Mouse (Mus musculus): ENCODE results near the gene Osbp2.

The Osbp2 gene

DNA sequence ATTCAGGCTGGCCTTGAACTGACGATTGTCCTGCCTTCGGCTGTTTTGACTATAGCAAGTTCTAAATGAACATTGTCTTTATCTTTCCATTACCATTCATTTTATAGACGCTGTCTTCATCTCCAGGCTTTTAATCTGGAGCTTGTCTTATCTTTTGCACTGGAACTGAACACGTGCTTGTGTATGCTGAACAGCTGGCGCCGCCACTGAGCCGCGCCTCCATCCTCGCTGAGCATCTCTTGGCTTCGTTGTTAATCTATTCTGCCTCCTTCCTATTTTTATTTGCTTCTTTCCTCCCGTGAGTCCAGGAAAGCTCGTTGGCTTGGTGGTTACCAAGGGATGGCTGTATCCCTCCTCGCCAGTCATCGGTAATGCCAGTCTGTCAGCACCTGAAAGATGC is 153.5 kb downstream of the Osbp2 start:
- intact Hi-C loops (cut with DNase I) = no loop called here

DNA sequence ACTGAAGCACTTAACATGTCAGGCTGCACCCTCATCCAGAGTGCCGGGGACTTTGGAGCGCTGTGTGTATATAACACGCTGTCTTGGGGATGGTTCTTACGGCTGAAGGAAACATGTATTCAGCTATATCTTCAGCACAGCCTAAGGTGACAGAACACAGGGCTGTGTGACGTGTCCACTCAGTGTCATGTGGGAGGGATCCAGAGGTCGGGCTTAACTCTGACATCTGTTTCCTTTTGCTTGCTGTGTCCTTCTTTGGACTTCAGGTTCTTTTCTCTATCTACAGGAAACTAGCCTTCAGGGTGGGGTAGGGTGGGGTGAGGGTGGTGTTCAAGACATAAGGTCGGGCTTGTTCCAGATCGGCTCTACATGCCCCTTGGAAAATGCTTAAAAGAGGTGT is 156.6 kb downstream of the Osbp2 start:
- intact Hi-C loops (cut with DNase I) = no loop called here

DNA sequence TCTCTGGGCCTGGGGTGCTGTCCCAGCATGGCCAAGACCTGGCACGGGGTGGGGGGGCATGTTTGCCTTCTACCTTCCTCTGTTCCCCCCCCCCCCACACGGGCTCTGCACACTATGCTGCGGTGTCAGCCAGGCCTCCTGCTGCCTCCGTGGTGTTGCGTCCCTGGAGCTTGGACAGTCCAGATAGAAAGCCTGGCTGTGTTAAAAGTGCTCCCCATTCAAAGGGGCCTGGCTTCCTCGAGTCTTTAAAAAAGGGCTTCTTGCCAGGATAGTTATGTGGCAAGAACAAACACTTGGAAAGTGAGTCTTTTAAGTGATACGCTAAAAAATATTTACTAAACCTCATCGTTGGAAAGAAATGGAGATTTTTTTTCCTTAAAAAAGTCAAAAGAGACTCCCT is 159.3 kb downstream of the Osbp2 start:
- intact Hi-C loops (cut with DNase I) = loop anchor here (5.0 kb wide), 1 partner anchor 167 kb away; no protein-coding TSS in a partner anchor

DNA sequence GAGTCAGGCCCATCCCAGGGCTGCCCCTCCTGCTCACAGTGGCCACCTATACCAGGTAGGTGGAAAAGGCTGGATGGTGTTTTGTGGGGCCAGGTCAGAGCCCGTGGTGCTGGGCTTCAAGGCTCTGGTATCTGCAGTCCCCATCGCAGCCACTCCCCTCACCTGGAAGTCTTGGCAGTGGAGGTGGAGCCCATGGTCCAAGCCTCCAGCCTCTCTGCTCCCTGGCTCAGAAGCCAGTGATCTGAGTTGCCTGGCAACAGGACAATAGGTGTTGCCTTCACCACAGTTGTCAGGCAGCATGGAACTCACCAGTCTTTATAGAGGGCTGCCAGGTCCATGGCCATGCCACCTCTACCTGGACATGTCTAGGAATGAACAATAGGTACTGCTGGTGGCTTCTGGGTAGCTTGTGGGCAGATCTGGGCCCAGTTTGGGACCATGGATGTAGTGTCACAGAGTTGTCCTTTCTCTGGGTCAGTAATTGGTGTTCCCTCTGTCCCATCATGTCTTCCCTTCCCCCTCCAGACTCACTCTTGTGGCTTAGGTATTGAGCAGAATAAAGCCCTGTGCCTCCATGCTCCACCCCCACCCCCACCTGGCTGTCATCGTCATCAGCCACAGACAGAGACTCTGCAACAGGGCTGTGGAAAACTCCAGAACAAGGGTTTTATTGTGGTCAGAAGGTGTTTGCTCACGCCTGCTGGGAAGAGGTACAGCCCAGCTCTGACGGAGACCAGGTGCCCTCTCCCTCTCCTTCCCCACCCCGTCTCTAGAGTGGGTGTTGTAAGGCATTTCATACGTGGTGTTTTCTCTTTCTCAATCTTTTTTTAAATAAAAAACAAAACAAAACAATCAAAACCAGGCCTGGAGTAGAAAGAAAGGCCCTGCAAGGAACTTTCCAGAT is 160.4 kb downstream of the Osbp2 start:
- intact Hi-C loops (cut with DNase I) = loop anchor here (5.0 kb wide), 1 partner anchor 166 kb away; no protein-coding TSS in a partner anchor

DNA sequence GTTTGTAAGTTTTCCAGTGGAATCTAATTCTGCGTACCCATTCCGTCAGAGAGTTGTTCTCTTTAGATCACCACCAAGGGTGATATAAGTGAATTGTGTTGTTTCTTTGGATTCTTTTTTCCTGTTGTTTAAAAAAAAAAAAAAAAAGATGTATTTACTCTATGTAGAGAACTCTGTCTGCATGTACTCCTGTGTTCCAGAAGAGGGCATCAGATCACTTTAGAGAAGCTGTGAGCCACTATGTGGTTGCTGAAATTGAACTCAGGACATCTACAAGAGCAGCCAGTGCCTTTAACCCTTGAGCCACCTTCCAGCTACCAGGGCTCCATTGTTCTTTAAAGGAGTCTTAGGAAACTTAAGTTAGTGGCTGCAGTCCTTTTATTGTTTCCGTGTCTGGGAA is 166.3 kb downstream of the Osbp2 start:
- intact Hi-C loops (cut with DNase I) = no loop called here

DNA sequence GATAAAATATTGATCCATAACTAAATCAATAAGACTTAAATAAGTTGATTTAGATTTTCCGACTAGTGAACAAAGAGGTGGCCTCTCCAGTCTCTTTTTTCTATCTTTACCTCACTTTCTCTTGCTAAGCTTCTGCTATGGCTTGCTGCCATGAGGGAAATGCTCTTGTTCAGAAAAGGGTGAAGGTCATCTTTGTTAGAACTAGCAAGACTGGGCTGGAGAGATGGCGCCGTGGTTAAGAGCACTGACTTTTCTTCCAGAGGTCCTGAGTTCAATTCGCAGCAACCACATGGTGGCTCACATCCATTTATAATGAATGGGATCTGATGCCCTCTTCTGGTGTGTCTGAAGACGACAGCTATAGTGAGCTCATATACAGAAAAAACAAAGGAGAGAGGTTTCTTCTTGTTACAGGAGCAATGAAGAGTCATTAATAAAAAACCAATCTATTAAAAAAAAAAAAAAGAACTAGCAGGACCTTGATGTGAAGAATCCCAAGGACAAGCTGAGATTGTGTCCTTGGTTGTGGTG is 167.6 kb downstream of the Osbp2 start:
- intact Hi-C loops (cut with DNase I) = no loop called here

DNA sequence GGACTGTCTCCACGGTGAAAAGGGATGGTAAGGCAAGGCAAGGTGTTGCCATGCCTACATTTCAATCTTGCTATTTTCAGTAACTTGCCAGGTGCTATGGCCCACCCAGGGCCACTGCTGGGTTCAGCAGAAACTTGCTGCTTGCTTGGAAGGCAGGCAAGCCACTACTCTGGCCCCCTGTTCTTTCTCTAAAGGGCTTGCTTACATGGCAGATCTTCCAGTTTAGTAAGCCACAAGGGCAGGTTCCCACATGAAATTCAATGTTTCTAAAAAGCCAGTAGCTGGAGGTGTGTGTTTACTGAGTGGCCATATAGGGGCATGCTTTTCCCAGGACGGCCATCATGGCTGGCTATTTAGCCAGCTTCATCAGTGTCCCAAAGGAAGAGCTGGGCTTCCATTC is 172.0 kb downstream of the Osbp2 start:
- intact Hi-C loops (cut with DNase I) = no loop called here

DNA sequence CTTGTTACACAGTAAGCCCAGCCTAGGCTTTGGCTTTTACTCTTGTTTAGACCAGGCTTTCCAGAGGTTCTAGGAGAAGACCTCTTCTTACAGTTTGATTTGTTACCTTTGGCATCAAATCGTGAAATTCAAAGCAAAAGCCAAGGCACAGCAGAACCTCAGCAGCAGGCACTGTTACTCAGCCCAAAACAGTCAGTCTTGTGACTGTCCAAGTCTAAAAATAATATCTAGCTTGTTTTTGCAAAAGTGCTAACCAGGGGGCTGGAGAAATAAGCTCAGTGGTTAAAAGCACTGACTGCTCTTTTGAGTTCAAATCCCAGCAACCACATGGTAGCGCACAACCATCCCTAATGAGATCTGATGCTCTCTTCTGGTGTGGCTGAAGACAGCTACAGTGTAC is 176.8 kb downstream of the Osbp2 start:
- intact Hi-C loops (cut with DNase I) = loop anchor here (10.0 kb wide), 1 partner anchor 152 kb away; no protein-coding TSS in a partner anchor

DNA sequence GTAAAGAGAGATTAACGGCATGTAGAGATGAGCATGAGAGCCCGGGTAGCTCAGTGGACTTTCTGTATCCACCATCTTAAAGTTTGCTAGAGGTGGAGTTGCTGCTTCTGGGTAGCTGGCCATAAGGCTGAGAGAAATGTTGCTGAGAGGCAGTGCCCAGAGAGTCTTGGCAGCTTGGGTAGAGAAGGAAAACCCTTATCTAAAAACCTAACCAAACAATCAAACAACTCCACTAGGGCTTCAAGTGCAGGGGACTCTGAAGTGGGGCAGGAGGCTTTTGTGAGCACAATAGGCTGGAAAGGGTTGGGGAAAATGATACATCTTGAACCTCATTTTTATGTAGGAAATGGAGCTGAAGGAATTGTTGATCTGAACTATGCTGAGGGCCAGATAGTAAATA is 177.4 kb downstream of the Osbp2 start:
- intact Hi-C loops (cut with DNase I) = loop anchor here (10.0 kb wide), 1 partner anchor 152 kb away; no protein-coding TSS in a partner anchor

DNA sequence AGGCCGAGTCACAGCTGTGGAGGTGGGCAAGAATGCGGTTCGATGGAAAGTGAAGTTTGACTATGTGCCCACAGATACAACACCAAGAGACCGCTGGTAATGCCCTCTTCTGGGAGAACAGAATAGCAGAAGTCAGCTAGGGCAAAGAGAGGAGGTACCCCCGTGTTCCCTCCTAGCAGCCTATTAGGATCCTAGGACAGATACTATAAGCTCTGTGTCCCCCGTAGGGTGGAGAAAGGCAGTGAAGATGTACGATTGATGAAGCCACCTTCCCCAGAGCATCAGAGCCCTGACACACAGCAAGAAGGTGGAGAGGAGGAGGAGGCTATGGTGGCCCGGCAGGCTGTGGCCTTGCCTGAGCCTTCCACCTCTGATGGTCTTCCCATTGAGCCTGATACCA is 178.3 kb downstream of the Osbp2 start:
- intact Hi-C loops (cut with DNase I) = loop anchor here (10.0 kb wide), 1 partner anchor 151 kb away; no protein-coding TSS in a partner anchor

DNA sequence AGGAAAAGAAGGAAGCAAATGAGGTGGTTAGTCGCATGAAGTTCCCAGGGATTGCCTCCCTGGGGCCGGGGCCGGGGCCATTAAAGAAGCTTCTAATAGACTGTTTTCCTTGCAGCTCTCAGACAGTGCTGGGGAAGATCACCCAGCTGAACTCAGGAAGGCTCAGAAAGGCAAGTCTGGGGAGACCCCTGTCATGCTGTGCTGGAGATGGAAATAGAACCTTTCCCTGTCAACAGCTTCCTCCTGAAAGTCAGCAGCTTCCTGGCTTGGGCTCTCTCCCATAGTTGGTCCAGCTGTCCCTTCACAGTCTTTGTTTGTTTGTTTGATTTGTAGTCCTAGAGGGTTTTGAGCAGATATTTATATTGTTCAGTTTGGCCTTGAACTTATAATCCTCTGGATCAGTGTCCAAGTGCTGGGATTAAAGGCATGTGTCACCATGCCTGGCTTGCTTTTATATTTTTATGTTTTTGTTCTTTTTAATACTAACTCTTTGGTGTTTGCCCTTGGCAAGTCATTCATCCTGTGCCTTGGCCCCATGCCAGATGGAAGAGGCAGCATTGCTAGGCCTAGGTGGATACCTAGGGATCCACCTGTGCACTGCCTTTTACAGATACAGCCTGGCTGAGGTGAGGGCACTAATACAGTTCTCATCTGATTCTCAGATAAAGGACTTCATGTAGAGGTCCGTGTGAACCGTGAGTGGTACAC is 178.8 kb downstream of the Osbp2 start:
- intact Hi-C loops (cut with DNase I) = loop anchor here (10.0 kb wide), 1 partner anchor 150 kb away; no protein-coding TSS in a partner anchor

DNA sequence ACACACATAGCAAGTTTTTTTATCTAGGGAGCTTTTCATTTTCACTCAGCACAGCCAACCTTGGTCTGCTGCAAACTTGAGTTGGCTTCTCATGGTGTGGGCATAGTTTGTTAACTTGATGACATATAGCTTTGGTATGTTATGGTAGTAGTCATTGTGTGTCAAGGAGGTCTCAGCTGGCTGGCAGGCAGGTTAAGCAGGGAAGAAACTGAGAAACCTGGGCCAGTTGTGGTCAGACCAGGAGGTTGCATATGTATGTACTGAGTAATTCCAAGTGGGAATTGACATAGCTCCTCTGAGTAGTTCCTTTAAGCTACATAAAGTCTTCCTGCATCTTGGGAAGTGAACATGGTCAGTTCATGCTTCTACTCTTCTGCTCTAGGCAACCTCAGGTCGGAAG is 179.5 kb downstream of the Osbp2 start:
- intact Hi-C loops (cut with DNase I) = loop anchor here (10.0 kb wide), 1 partner anchor 149 kb away; no protein-coding TSS in a partner anchor

DNA sequence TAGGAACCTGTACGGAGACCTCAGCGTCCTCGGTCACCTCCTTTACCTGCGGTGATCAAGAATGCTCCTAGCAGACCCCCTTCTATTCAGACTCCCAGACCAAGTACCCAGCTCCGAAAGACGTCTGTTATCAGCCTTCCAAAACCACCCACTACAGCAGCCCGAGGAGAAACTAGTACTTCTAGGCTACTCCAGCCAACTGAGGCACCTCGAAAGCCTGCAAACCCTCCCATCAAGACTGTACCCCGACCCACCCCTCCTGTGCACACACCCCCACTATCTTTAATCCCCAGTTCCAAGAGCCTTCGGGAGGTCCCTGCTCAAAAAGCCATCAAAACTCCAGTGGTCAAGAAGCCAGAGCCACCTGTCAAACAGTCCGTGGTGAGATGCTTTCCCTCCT is 180.0 kb downstream of the Osbp2 start:
- intact Hi-C loops (cut with DNase I) = loop anchor here (10.0 kb wide), 1 partner anchor 149 kb away; no protein-coding TSS in a partner anchor

DNA sequence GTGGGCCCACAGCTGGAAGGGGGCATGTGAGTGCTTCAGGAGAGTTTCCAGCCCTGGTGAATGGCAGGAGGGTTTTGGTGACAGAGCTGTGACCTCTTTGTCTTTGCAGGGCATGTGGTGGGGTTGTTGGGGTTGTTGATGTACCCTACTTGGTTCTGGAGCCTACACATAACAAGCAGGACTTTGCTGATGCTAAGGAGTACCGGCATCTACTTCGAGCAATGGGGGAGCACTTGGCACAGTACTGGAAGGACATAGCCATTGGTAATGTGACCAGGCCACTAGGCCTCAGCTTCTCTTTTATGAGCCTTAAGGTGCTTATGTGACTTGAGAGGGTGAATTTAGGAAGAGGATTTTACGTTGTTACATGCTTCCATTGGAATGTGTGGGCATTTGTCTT is 183.9 kb downstream of the Osbp2 start:
- intact Hi-C loops (cut with DNase I) = loop anchor here (10.0 kb wide), 1 partner anchor 145 kb away; no protein-coding TSS in a partner anchor

DNA sequence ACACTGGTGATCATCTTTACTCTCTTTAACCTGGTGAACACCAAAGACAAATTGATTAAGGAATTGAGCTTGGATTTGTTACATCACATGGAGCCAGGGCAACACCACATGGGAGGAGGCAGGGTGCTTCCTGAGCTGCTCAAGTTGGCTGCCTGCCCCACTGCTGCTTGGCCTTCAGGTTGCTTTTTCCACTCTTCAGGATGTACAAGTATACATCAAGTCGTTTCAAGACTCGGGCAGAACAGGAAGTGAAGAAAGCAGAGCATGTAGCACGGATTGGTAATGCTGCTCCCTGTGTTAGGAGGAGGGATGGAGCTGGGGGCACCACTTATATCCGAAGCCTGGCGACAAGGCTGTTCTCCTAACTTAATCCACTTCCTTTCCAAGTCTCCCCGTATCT is 186.5 kb downstream of the Osbp2 start:
- intact Hi-C loops (cut with DNase I) = no loop called here

DNA sequence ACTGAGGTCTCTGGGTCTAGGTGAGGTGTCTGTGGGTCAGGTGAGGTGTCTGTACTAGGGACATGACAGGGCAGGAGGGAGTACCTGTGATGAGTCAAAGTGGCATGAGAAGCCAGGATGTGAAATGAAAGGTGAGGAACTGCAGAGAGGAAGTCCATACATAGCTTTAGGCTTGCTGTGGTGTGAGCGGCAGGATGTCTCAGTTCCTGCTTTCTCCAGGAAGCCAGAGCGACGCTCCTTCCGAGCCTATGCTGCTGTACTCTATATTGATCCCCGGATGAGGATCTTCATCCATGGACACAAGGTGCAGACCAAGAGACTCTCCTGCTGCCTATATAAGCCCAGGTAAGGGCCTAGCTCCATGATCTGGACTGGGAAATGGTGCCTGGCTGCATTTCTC is 187.3 kb downstream of the Osbp2 start:
- intact Hi-C loops (cut with DNase I) = no loop called here

DNA sequence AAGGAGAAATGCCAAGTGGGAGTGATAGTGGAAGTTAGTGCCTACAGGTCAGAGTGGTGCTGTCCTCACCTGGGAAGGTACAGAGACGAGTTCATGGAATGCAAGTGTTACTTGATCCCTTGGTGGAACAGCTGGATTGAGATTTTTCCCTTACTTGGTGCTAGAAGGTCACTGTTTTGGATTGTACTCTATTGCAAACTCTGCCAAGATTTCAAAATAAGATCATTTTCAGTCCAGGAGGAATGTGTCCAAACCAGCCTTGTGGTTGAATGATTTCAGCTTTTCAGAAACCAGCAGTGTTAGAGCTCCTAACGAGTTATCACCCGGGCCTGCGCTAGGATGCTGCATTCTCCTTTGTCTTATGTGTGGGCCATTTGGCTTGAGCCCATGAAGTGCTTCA is 189.2 kb downstream of the Osbp2 start:
- intact Hi-C loops (cut with DNase I) = no loop called here

DNA sequence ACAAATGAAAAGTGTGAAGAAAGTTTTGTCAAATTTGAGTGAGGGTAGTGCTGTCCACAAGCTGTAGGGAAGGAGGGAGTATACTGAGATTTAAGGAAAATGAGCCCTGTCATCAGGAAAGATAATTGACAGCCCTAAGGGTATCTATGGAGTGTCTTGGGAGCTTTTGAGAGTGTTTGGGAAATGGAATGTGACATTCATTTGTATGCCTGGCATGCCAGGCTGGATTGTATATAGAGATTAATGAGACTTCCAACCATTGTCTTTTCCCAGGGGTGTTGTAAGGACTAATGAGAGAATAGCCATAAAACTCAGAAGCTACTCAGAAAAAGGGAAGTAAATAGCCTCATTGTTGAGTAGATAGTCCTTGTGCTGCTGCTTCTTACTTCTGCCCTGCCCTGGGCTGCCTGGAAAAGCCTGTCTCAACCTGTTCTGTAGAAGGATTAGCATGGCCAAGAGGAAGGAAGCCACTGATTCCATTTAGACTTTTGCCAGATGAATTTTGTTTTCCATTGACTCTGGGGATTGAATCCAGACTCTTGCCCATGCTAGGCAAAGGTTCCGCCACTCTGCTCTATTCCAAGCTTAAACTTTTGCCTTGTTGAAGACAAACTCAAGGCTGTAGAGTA is 192.6 kb downstream of the Osbp2 start:
- intact Hi-C loops (cut with DNase I) = no loop called here

DNA sequence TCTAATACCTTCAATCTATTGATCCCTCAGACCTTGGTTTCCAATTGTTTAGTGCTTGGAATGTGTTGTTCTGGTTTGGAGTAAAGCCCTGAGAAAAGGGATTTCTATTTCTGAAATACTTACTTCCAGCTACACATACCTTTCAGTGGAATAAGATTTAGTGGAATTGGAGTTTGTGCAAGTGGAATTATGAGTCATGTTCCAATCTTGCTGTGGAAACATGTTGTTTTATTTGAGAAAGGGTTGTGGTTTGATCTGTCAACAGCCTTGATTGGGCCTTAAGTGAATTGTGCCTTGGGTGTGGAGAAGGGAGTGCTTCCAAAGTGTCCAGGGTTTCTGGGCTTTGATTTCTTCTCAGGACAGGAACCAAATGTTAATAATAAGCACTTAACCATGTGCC is 193.9 kb downstream of the Osbp2 start:
- intact Hi-C loops (cut with DNase I) = no loop called here

DNA sequence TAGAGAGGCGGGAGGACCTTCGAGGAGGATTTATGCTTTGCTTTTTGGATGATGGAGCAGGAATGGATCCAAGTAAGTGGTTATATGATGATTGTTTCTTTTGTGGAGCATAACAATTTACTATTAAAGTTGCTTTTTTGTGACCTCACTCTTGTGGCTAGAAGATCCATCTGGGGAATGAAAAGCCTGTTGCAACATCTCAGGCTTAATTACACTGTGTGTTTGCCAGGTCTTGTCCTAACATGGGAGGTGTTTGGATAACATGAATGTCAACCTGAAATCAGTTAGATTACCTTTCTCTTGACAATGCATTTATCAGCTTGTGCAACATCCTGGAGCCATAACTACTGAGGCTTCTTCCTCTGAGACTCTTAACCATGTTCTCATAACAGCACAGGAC is 194.9 kb downstream of the Osbp2 start:
- intact Hi-C loops (cut with DNase I) = no loop called here

DNA sequence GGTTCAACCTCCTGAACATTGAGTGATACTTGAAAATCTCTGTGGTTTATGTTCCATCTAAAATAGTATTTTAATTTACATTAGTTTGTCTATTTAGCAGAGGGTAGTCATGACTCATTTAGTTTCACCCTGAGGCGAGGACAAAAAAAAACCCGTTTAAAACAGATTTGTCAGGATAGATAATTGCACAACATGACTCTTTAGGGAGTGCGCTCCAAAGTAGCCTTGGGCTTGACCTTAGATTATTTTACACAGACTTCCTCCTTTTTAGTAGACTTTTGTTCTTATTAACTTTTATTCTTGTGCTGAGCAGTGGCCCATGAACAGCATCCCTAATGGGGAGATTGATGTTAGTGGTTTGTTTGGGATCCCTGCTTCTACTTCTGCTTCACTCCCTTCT is 196.2 kb downstream of the Osbp2 start:
- intact Hi-C loops (cut with DNase I) = no loop called here
